8 mouse cellular contexts compared by ENCODE assay signal in genomic region chr7:126428154-126428553, GRCm38 (mm10). TPM values are rescaled to one million over a fixed set of nuclear protein-coding genes. Genes with fewer than 3 reads are reported as not detected.
DNase-seq lines count a peak whose midpoint lies in the region; ATAC-seq and TF ChIP-seq lines count a peak whose summit lies in the region.

No protein-coding gene starts in this region.

- ATAC-seq in erythroblast, adult 5-6 weeks (replicated peaks; ENCODE audit: low FRiP score, poor library complexity, severe bottlenecking) = no peak
- peak; percentile 12; the same call in 1 of the 2 replicates for ATAC-seq in forebrain, embryonic 12.5 days (ENCODE audit: low FRiP score)
- peak; percentile 34 for ATAC-seq in liver, embryonic 14.5 days (ENCODE audit: insufficient read depth)

- peaks cover 9% of the 10 kb centered on the region for H3K27me3 ChIP-seq in erythroblast, embryonic 14.5 days (ENCODE audit: control insufficient read depth)
- H3K27me3 ChIP-seq in C2C12 (ENCODE audit: control insufficient read depth, insufficient read depth, insufficient read length) = no peaks in the 10 kb centered on the region
- H3K27me3 ChIP-seq in forebrain, embryonic 12.5 days = no peaks in the 10 kb centered on the region
- H3K27me3 ChIP-seq in liver, embryonic 14.5 days (ENCODE audit: control insufficient read depth, insufficient read depth, low read length) = no peaks in the 10 kb centered on the region

- peak overlapping the region; percentile 90 for H3K27ac ChIP-seq in forebrain, embryonic 12.5 days
- H3K27ac ChIP-seq in liver, embryonic 14.5 days = no peak overlapping the region

- peak; percentile 54; the same call in 1 of the 2 replicates for TF ChIP-seq EP300 in liver, embryonic 14.5 days (IDR thresholded peaks at IDR 0.05; ENCODE audit: low read depth)

- peaks cover 2% of the 10 kb centered on the region; the same call in 1 of the 2 replicates for H3K36me3 ChIP-seq in erythroblast, embryonic 14.5 days (ENCODE audit: control insufficient read depth)
- peaks cover 9% of the 10 kb centered on the region for H3K36me3 ChIP-seq in C2C12 (ENCODE audit: control insufficient read depth, insufficient read depth)
- H3K36me3 ChIP-seq in forebrain, embryonic 12.5 days (replicated peaks) = no peaks in the 10 kb centered on the region
- no peaks in the 10 kb centered on the region for H3K36me3 ChIP-seq in liver, embryonic 14.5 days (replicated peaks; ENCODE audit: control insufficient read depth, insufficient read depth, low read depth)

- peak overlapping the region; percentile 81 for H3K4me3 ChIP-seq in erythroblast, embryonic 14.5 days (replicated peaks)
- H3K4me3 ChIP-seq in C2C12 (ENCODE audit: insufficient read depth, poor library complexity, severe bottlenecking) = no peak overlapping the region
- H3K4me3 ChIP-seq in forebrain, embryonic 12.5 days (replicated peaks) = peak overlapping the region; percentile 71
- H3K4me3 ChIP-seq in liver, embryonic 14.5 days (ENCODE audit: insufficient read depth in 1 of 2, low read depth in 2 of 2, low read length in 2 of 2) = peak overlapping the region; percentile 70 to 71

- H3ac ChIP-seq in C2C12 (ENCODE audit: control insufficient read depth, insufficient read length, low read depth) = peak overlapping the region; percentile 49

- H3K79me3 ChIP-seq in C2C12 (ENCODE audit: low read depth) = no peaks in the 10 kb centered on the region

- WGBS in forebrain, embryonic 12.5 days = 21% methylated on average over 4 of the region's 4 CpGs
- WGBS in liver, embryonic 14.5 days (ENCODE audit: insufficient replicate concordance) = 6% methylated on average over 4 of the region's 4 CpGs

- H3K4me1 ChIP-seq in erythroblast, embryonic 14.5 days (ENCODE audit: control insufficient read depth) = peaks cover 29% of the 10 kb centered on the region
- H3K4me1 ChIP-seq in forebrain, embryonic 12.5 days = peaks cover 13% of the 10 kb centered on the region
- peaks cover 7 to 13% of the 10 kb centered on the region in 2 experiments for H3K4me1 ChIP-seq in liver, embryonic 14.5 days (replicated peaks; ENCODE audit: control insufficient read depth in 2 of 2, insufficient read depth in 2 of 2, low read length in 1 of 2)

- DNase-seq in liver, embryonic 14.5 days (ENCODE audit: low read depth in 3 of 3, low spot score in 3 of 3) = peak; percentile 35 to 53 (median 46)
- DNase-seq in embryo, embryonic 11 days = no peak
- no peak for DNase-seq in spleen, postnatal 4 days (ENCODE audit: low spot score in 2 of 2)
- no peak for DNase-seq in cerebellum, adult 9-10 months

- H3K4me2 ChIP-seq in forebrain, embryonic 12.5 days = peak overlapping the region; percentile 81
- H3K4me2 ChIP-seq in liver, embryonic 14.5 days (ENCODE audit: low read depth) = peak overlapping the region; percentile 96

- peak overlapping the region; percentile 77 for H3K9ac ChIP-seq in forebrain, embryonic 12.5 days
- H3K9ac ChIP-seq in liver, embryonic 14.5 days (replicated peaks) = peak overlapping the region; percentile 72

- H3K79me2 ChIP-seq in C2C12 (ENCODE audit: control insufficient read depth, insufficient read depth) = no peaks in the 10 kb centered on the region

- peaks cover 11% of the 10 kb centered on the region for H3K9me3 ChIP-seq in erythroblast, embryonic 14.5 days (ENCODE audit: control insufficient read depth, low read length)
- no peaks in the 10 kb centered on the region for H3K9me3 ChIP-seq in forebrain, embryonic 12.5 days
- H3K9me3 ChIP-seq in liver, embryonic 14.5 days (ENCODE audit: control insufficient read depth, low read length) = no peaks in the 10 kb centered on the region

- TF ChIP-seq CTCF in C2C12 (IDR thresholded peaks at IDR 0.05; ENCODE audit: control insufficient read depth, insufficient read depth, insufficient read length) = no peak
- TF ChIP-seq CTCF in liver, embryonic 14.5 days (IDR thresholded peaks at IDR 0.05; ENCODE audit: low read depth) = no peak

TF ChIP-seq in C2C12, 6 proteins besides CTCF, POLR2A, EP300 and RAD21:
- no peak for TF ChIP-seq FOSL1 (IDR thresholded peaks at IDR 0.05; ENCODE audit: insufficient read depth, low read length, poor library complexity, severe bottlenecking)
- TF ChIP-seq USF1 (IDR thresholded peaks at IDR 0.05; ENCODE audit: low read depth) = no peak
- TF ChIP-seq MYOG (IDR thresholded peaks at IDR 0.05; ENCODE audit: control insufficient read depth, extremely low read depth, insufficient read length) = no peak
- no peak for TF ChIP-seq MYOD1 (IDR thresholded peaks at IDR 0.05; ENCODE audit: control insufficient read depth, insufficient read length, low read depth)
- no peak for TF ChIP-seq CEBPB (IDR thresholded peaks at IDR 0.05; ENCODE audit: low read depth)
- TF ChIP-seq MAX (IDR thresholded peaks at IDR 0.05) = no peak

RNA-seq across cellular contexts. Expression of gene Rabep2, which starts 0.4 kb away (rescaled TPM):
- 0.67 and 0.68 TPM in 2 replicates for polyA plus RNA-seq in erythroblast, embryonic 14.5 days (2012)
- 2.3 and 2.9 TPM in 2 replicates for total RNA-seq in erythroblast, adult 5-6 weeks (2015; ENCODE audit: low replicate concordance)
- 2.0 and 4.3 TPM in 2 replicates for total RNA-seq in erythroblast, adult 5-6 weeks (2017; ENCODE audit: low replicate concordance)
- 17.5 TPM for polyA plus RNA-seq in C2C12 (2012; fragmentation: generic; extraction: Trizol)
- polyA plus RNA-seq in forebrain, embryonic 12.5 days (2016; fragmentation: Nextera tagmentation; extraction: Ambion mirVana) = 20.2 and 20.6 TPM in 2 replicates
- polyA plus RNA-seq in liver, embryonic 14.5 days (2012; rRNA removed) = 3.4 and 4.4 TPM in 2 replicates
- 3.1 and 4.6 TPM in 2 replicates for polyA plus RNA-seq in liver, embryonic 14.5 days (2014; fragmentation: Nextera tagmentation; extraction: Ambion mirVana)

RNA-seq across cellular contexts. Expression of gene Cd19, which starts 13.5 kb away (rescaled TPM):
- not detected in 2 replicates for polyA plus RNA-seq in erythroblast, embryonic 14.5 days (2012)
- not detected in 2 replicates for total RNA-seq in erythroblast, adult 5-6 weeks (2015; ENCODE audit: low replicate concordance)
- 0.28 TPM in 1 of 2 replicates, not detected in the other for total RNA-seq in erythroblast, adult 5-6 weeks (2017; ENCODE audit: low replicate concordance)
- not detected for polyA plus RNA-seq in C2C12 (2012; fragmentation: generic; extraction: Trizol)
- polyA plus RNA-seq in forebrain, embryonic 12.5 days (2016; fragmentation: Nextera tagmentation; extraction: Ambion mirVana) = 0.40 TPM in 1 of 2 replicates, not detected in the other
- polyA plus RNA-seq in liver, embryonic 14.5 days (2012; rRNA removed) = 0.30 and 0.35 TPM in 2 replicates
- polyA plus RNA-seq in liver, embryonic 14.5 days (2014; fragmentation: Nextera tagmentation; extraction: Ambion mirVana) = 0.34 and 0.64 TPM in 2 replicates

RNA-seq across cellular contexts. Expression of gene Nfatc2ip, which starts 31.6 kb away (rescaled TPM):
- polyA plus RNA-seq in erythroblast, embryonic 14.5 days (2012) = 0.17 and 0.39 TPM in 2 replicates
- total RNA-seq in erythroblast, adult 5-6 weeks (2015; ENCODE audit: low replicate concordance) = 5.6 and 6.3 TPM in 2 replicates
- 9.8 and 17.8 TPM in 2 replicates for total RNA-seq in erythroblast, adult 5-6 weeks (2017; ENCODE audit: low replicate concordance)
- polyA plus RNA-seq in C2C12 (2012; fragmentation: generic; extraction: Trizol) = 6.2 TPM
- polyA plus RNA-seq in forebrain, embryonic 12.5 days (2016; fragmentation: Nextera tagmentation; extraction: Ambion mirVana) = 3.9 and 4.6 TPM in 2 replicates
- 6.8 and 7.1 TPM in 2 replicates for polyA plus RNA-seq in liver, embryonic 14.5 days (2012; rRNA removed)
- polyA plus RNA-seq in liver, embryonic 14.5 days (2014; fragmentation: Nextera tagmentation; extraction: Ambion mirVana) = 3.0 and 3.1 TPM in 2 replicates

RNA-seq across cellular contexts. Expression of gene Atp2a1, which starts 34.8 kb away (rescaled TPM):
- not detected in 2 replicates for polyA plus RNA-seq in erythroblast, embryonic 14.5 days (2012)
- not detected in 2 replicates for total RNA-seq in erythroblast, adult 5-6 weeks (2015; ENCODE audit: low replicate concordance)
- not detected in 2 replicates for total RNA-seq in erythroblast, adult 5-6 weeks (2017; ENCODE audit: low replicate concordance)
- polyA plus RNA-seq in C2C12 (2012; fragmentation: generic; extraction: Trizol) = 2.2 TPM
- 0.23 and 0.43 TPM in 2 replicates for polyA plus RNA-seq in forebrain, embryonic 12.5 days (2016; fragmentation: Nextera tagmentation; extraction: Ambion mirVana)
- 0.15 and 0.16 TPM in 2 replicates for polyA plus RNA-seq in liver, embryonic 14.5 days (2012; rRNA removed)
- 0.10 TPM in 1 of 2 replicates, not detected in the other for polyA plus RNA-seq in liver, embryonic 14.5 days (2014; fragmentation: Nextera tagmentation; extraction: Ambion mirVana)

RNA-seq across cellular contexts. Expression of gene Sh2b1, which starts 47.1 kb away (rescaled TPM):
- polyA plus RNA-seq in erythroblast, embryonic 14.5 days (2012) = 2.3 and 2.6 TPM in 2 replicates
- total RNA-seq in erythroblast, adult 5-6 weeks (2015; ENCODE audit: low replicate concordance) = 4.0 and 7.7 TPM in 2 replicates
- 6.6 and 19.6 TPM in 2 replicates for total RNA-seq in erythroblast, adult 5-6 weeks (2017; ENCODE audit: low replicate concordance)
- 36.9 TPM for polyA plus RNA-seq in C2C12 (2012; fragmentation: generic; extraction: Trizol)
- 57.7 and 60.2 TPM in 2 replicates for polyA plus RNA-seq in forebrain, embryonic 12.5 days (2016; fragmentation: Nextera tagmentation; extraction: Ambion mirVana)
- 12.4 and 12.9 TPM in 2 replicates for polyA plus RNA-seq in liver, embryonic 14.5 days (2012; rRNA removed)
- 8.3 and 9.5 TPM in 2 replicates for polyA plus RNA-seq in liver, embryonic 14.5 days (2014; fragmentation: Nextera tagmentation; extraction: Ambion mirVana)

Comparison
In these comparisons a context has a peak if more than half of its experiments do, and no peak if none do; other contexts are left out.
1. DNase-seq: peak in liver, embryonic 14.5 days (3 of 3); none in embryo, embryonic 11 days (single experiment), spleen, postnatal 4 days (0 of 2) and cerebellum, adult 9-10 months (single experiment).